Mouse (Mus musculus) mouse trophoblast stem cell (cell line): ENCODE data around the gene H2-Ke6.
"Not testable (repeated sequence)": the region's sequence is repeated elsewhere in the genome, so short reads cannot be mapped to it uniquely, and the experiment has no call there.

Experiments used
- in situ Hi-C, 2 experiments: fragments of 300-500 bp; cut with MseI, MboI; formaldehyde crosslinking; loops; 2 replicates in 1 of 2; 3 replicates in 1 of 2; pipeline ENCODE4 v1.15.1; 2025

H2-Ke6 gene

GRCm38 (mm10) chr17:34029890-34030595, 2.2 kb upstream of the H2-Ke6 start:
- in situ Hi-C loops, result no loop called here

GRCm38 (mm10) chr17:34029150-34029889, 1.5 kb upstream of the H2-Ke6 start:
- in situ Hi-C loops, result no loop called here

- in situ Hi-C loops, result no loop called here
Measured at GRCm38 (mm10) chr17:34028501-34029149, 765 bp upstream of the H2-Ke6 start.

- in situ Hi-C loops, result no loop called here
Measured at GRCm38 (mm10) chr17:34026917-34027655, 774 bp downstream of the H2-Ke6 start.

GRCm38 (mm10) chr17:34026221-34026620, 1.6 kb downstream of the H2-Ke6 start:
- in situ Hi-C loops, result no loop called here

GRCm38 (mm10) chr17:34025756-34026151, 2.1 kb downstream of the H2-Ke6 start:
- in situ Hi-C loops, result no loop called here

GRCm38 (mm10) chr17:34024861-34025755, 2.8 kb downstream of the H2-Ke6 start:
- in situ Hi-C loops, result no loop called here

- in situ Hi-C loops, result no loop called here
Measured at GRCm38 (mm10) chr17:34024317-34024821, 3.5 kb downstream of the H2-Ke6 start, which contains the start of gene Ring1. TSS of gene Ring1 (minus strand) at chr17:34024680.

- in situ Hi-C loops, result no loop called here
Measured at GRCm38 (mm10) chr17:34023678-34024077, 4.2 kb downstream of the H2-Ke6 start.

GRCm38 (mm10) chr17:34022987-34023386, 4.9 kb downstream of the H2-Ke6 start:
- in situ Hi-C loops, result no loop called here

GRCm38 (mm10) chr17:34022414-34022783, 5.5 kb downstream of the H2-Ke6 start:
- in situ Hi-C loops, result no loop called here

- in situ Hi-C loops, result no loop called here
Measured at GRCm38 (mm10) chr17:34021539-34022413, 6.1 kb downstream of the H2-Ke6 start.

- in situ Hi-C loops, result no loop called here
Measured at GRCm38 (mm10) chr17:34013436-34013835, 14.4 kb downstream of the H2-Ke6 start.

GRCm38 (mm10) chr17:34010156-34010555, 17.7 kb downstream of the H2-Ke6 start:
- in situ Hi-C loops, result no loop called here

GRCm38 (mm10) chr17:34006570-34006969, 21.3 kb downstream of the H2-Ke6 start:
- in situ Hi-C loops, result no loop called here

GRCm38 (mm10) chr17:34003426-34003825, 24.4 kb downstream of the H2-Ke6 start:
- in situ Hi-C loops, result no loop called here

- in situ Hi-C loops, result not testable (repeated sequence)
Measured at GRCm38 (mm10) chr17:34000796-34001195, 27.1 kb downstream of the H2-Ke6 start.

- in situ Hi-C loops, result no loop called here
Measured at GRCm38 (mm10) chr17:34000150-34000537, 27.7 kb downstream of the H2-Ke6 start, which contains the start of gene H2-K1. TSS of gene H2-K1 (minus strand) at chr17:34000347.

GRCm38 (mm10) chr17:33999341-34000149, 28.3 kb downstream of the H2-Ke6 start:
- in situ Hi-C loops, result loop anchor here (5.0 kb wide), 1 partner anchor 1268 kb away; no protein-coding TSS in a partner anchor
